ENCODE assay signal across 32 mouse cellular contexts in the genomic region with DNA sequence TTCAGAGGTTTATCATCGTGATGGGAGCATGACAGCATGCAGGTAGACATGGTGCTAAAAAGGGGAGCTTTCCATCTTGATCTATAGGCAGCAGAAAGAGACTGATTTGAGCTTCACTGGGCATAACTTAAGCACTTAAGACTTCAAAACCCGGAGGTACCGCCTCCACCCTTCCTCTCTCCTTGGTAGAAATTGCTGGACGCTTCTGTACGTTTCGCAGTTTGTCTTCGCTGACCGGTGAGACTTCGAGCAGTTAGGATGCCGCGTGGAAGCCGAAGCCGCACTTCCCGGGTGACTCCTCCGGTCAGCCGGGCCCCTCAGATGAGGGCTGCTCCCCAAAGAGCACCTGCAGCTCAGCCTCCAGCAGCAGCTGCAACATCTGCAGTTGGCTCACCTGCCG.
DNase-seq lines count a peak whose midpoint lies in the region; ATAC-seq and TF ChIP-seq lines count a peak whose summit lies in the region.
"Had no signal": no experiment of that assay in that cellular context is flagged by ENCODE, and none has a peak within 500 bp of the region (broad histone marks: within the 10 kb centered on the region; RNA-seq: fewer than 3 reads in every experiment).

No protein-coding gene starts in this region.

- intact Hi-C loops in left cerebral cortex, postnatal 10 days (cut with DNase I), result no loop called here

- H3K36me3 ChIP-seq in testis, adult 2 months (ENCODE audit: control insufficient read depth, insufficient read depth, low read length), result no peaks in the 10 kb centered on the region; the same call in 1 of the 2 replicates
- H3K36me3 ChIP-seq: embryonic facial prominence, embryonic 12.5 days; embryonic facial prominence, embryonic 15.5 days; forebrain, embryonic 10.5 days; G1E; heart, embryonic 12.5 days; heart, embryonic 15.5 days had no signal

- peak overlapping the region; percentile 78 for H3K4me3 ChIP-seq in testis, adult 2 months (ENCODE audit: control insufficient read depth, low read depth, low read length)
- H3K4me3 ChIP-seq: embryonic facial prominence, embryonic 12.5 days; embryonic facial prominence, embryonic 15.5 days; erythroblast, embryonic 14.5 days; forebrain, embryonic 10.5 days; forebrain, embryonic 13.5 days; heart, embryonic 12.5 days; heart, embryonic 15.5 days had no signal

- TF ChIP-seq CTCF in testis, adult 2 months (IDR thresholded peaks at IDR 0.05; ENCODE audit: control insufficient read depth, insufficient read depth, insufficient replicate concordance, low read depth, low read length), result no peak

- no peaks in the 10 kb centered on the region for H3K27me3 ChIP-seq in testis, adult 2 months (ENCODE audit: control insufficient read depth, insufficient read depth, low read length)
- H3K27me3 ChIP-seq: CH12.LX; embryonic facial prominence, embryonic 12.5 days; embryonic facial prominence, embryonic 15.5 days; forebrain, embryonic 13.5 days; heart, embryonic 12.5 days; heart, embryonic 15.5 days; Patski had no signal

- no peak for DNase-seq in testis, postnatal 14 days (ENCODE audit: low spot score)
- no peak for DNase-seq in layer of hippocampus, adult 8-10 months (ENCODE audit: low spot score in 2 of 2)
- no peak for DNase-seq in cerebellum, postnatal 25 days
- no peak for DNase-seq in left cerebral cortex, postnatal 10 days (ENCODE audit: extremely low spot score in 1 of 2, low spot score in 2 of 2)
- DNase-seq: adrenal gland, adult 2 months; adrenal gland, postnatal 14 days; B cell, adult 2 months; cerebellum, adult 11 months; cerebellum, adult 2 months; cerebellum, adult 9-11 months; gastrocnemius, postnatal 10 days; gastrocnemius, postnatal 36 days; heart, adult 11 months; heart, postnatal 10 days; heart, postnatal 36 days had no signal

- peak; percentile 84 for ATAC-seq in granulocyte monocyte progenitor cell, adult 5-6 weeks (replicated peaks; ENCODE audit: poor library complexity, severe bottlenecking)
- peak; percentile 85 for ATAC-seq in megakaryocyte progenitor cell, adult 5-6 weeks (replicated peaks; ENCODE audit: poor library complexity)
- ATAC-seq: forebrain, embryonic 13.5 days; forebrain, embryonic 16.5 days; hindbrain, postnatal 0 days; inflammation-experienced regulatory T-cells, adult 6 months; Patski had no signal

- TF ChIP-seq POLR2A in testis, adult 2 months (IDR thresholded peaks at IDR 0.05; ENCODE audit: control insufficient read depth, low read depth, low read length), result no peak

- no peaks in the 10 kb centered on the region; the same call in 1 of the 2 replicates for H3K4me1 ChIP-seq in testis, adult 2 months (ENCODE audit: control insufficient read depth, insufficient read depth, low read length)
- H3K4me1 ChIP-seq: embryonic facial prominence, embryonic 12.5 days; embryonic facial prominence, embryonic 15.5 days; forebrain, embryonic 10.5 days; forebrain, embryonic 13.5 days; heart, embryonic 12.5 days; heart, embryonic 15.5 days had no signal

- H3K27ac ChIP-seq in testis, adult 2 months (ENCODE audit: control insufficient read depth, insufficient read depth, low read depth, low read length), result no peak overlapping the region
- H3K27ac ChIP-seq: embryonic facial prominence, embryonic 12.5 days; embryonic facial prominence, embryonic 15.5 days; forebrain, embryonic 10.5 days; forebrain, embryonic 13.5 days; heart, embryonic 15.5 days; hindbrain, embryonic 14.5 days; hindbrain, postnatal 0 days had no signal
